Mouse (Mus musculus): Measurements from ENCODE around the gene Bzw1. TPM values are rescaled to one million over a fixed set of nuclear protein-coding genes. Genes with fewer than 3 reads are reported as not detected.

Bzw1 gene
- polyA plus RNA-seq, 1 experiment from 2014 or later: 347 TPM

DNA sequence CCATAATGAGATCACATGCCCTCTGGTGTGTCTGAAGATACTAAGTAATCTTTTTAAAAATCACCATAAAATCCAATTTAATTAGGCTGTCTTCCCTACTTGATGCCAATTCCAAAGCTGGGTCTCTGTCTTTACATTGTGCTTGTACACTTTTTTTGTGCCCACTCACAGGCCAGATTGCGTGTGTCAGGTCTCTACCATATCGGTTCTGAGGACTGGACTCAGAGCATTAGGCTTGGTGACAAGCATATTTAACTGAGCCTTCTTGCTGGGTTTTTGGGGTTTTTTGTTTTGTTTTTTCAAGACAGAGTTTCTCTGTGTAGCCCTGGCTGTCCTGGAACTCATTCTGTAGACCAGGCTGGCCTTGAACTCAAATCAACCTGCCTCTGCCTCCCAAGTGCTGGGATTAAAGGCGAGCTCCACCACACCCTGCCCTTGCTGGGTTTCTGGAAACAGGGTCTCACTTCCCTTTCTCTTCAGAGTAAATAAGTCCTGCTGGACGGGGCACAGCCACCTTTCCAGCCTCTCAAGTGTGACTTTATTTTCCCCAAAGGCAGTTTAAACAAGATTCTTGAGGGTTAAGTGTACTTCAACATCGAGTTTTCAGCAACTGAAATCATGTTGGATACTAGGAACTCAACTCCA is 17.0 kb downstream of the Bzw1 start:
- no peaks in the 10 kb centered on the region for H3K27me3 ChIP-seq (replicated peaks; ENCODE audit: control insufficient read depth, insufficient read depth, low read length)
- no peak overlapping the region for H3K27ac ChIP-seq (replicated peaks; ENCODE audit: low read depth, low read length)
- H3K36me3 ChIP-seq (ENCODE audit: control insufficient read depth, insufficient read depth, low read length): peaks cover 76% of the 10 kb centered on the region
- H3K4me1 ChIP-seq (ENCODE audit: control insufficient read depth, insufficient read depth, low read length): no peaks in the 10 kb centered on the region
- no peak overlapping the region for H3K4me3 ChIP-seq (ENCODE audit: low read depth, low read length)
- no peak overlapping the region for H3K9ac ChIP-seq (ENCODE audit: low read depth, low read length)
- no peaks in the 10 kb centered on the region for H3K9me3 ChIP-seq (ENCODE audit: control insufficient read depth, low read length)
- ATAC-seq (ENCODE audit: low read depth) (no peak), DNase-seq (ENCODE audit: low spot score) (no peak)
- H3K4me2 ChIP-seq (ENCODE audit: low read depth, low read length): no peak overlapping the region
- 78% methylated on average over 5 of the region's 5 CpGs for WGBS

DNA sequence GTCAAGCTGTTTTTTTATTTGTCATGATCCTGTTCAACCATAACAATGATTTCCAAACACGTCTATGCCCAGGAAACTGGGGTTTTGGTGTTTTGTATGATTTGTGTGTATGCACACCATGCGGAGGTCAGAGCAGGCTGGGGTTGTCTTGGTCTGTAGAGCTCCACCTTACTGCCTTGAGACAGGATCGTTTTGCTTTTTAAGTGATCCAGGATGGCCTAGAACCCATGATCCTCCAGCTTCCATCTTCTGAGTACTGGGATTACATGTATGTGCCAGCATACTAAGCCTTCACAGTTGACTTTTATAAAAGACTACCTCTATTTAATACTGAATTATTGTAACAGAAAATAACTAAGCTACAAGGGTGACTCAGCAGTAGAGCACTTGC is 17.5 kb downstream of the Bzw1 start:
- DNase-seq (ENCODE audit: low spot score) (no peak), ATAC-seq (ENCODE audit: low read depth) (no peak)
- no peaks in the 10 kb centered on the region for H3K9me3 ChIP-seq (ENCODE audit: control insufficient read depth, low read length)
- H3K4me1 ChIP-seq (ENCODE audit: control insufficient read depth, insufficient read depth, low read length): no peaks in the 10 kb centered on the region
- no peak overlapping the region for H3K4me2 ChIP-seq (ENCODE audit: low read depth, low read length)
- no peaks in the 10 kb centered on the region for H3K27me3 ChIP-seq (replicated peaks; ENCODE audit: control insufficient read depth, insufficient read depth, low read length)
- 78% methylated on average over 3 of the region's 3 CpGs for WGBS
- H3K36me3 ChIP-seq (ENCODE audit: control insufficient read depth, insufficient read depth, low read length): peaks cover 77% of the 10 kb centered on the region
- no peak overlapping the region for H3K4me3 ChIP-seq (ENCODE audit: low read depth, low read length)
- H3K27ac ChIP-seq (replicated peaks; ENCODE audit: low read depth, low read length): no peak overlapping the region
- H3K9ac ChIP-seq (ENCODE audit: low read depth, low read length): no peak overlapping the region

DNA sequence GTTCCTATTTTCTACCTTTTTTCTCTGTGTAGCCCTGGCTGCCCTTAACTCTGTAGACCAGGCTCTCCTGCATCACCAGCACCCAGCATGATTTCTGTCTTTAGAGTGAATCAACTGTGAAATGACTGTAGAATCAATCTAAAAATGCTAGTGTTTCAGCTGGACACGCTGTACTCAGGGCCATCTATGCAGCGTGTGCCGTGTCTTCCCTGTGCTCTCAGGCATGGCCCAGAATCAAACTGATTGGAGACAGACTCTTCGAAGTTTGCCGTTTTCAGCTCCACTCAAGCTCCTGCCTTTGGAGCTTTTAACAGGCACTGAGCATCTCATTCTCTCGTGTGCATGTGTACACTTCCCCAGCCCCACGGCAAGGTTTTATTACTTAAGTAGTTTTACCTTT is 18.1 kb downstream of the Bzw1 start:
- H3K9me3 ChIP-seq (ENCODE audit: control insufficient read depth, low read length): no peaks in the 10 kb centered on the region
- H3K9ac ChIP-seq (ENCODE audit: low read depth, low read length): no peak overlapping the region
- H3K4me2 ChIP-seq (ENCODE audit: low read depth, low read length): no peak overlapping the region
- H3K36me3 ChIP-seq (ENCODE audit: control insufficient read depth, insufficient read depth, low read length): peaks cover 79% of the 10 kb centered on the region
- no peak overlapping the region for H3K27ac ChIP-seq (replicated peaks; ENCODE audit: low read depth, low read length)
- WGBS: 85% methylated on average over 7 of the region's 7 CpGs
- ATAC-seq (ENCODE audit: low read depth) (no peak), DNase-seq (ENCODE audit: low spot score) (no peak)
- H3K27me3 ChIP-seq (replicated peaks; ENCODE audit: control insufficient read depth, insufficient read depth, low read length): no peaks in the 10 kb centered on the region
- no peaks in the 10 kb centered on the region for H3K4me1 ChIP-seq (ENCODE audit: control insufficient read depth, insufficient read depth, low read length)
- no peak overlapping the region for H3K4me3 ChIP-seq (ENCODE audit: low read depth, low read length)

DNA sequence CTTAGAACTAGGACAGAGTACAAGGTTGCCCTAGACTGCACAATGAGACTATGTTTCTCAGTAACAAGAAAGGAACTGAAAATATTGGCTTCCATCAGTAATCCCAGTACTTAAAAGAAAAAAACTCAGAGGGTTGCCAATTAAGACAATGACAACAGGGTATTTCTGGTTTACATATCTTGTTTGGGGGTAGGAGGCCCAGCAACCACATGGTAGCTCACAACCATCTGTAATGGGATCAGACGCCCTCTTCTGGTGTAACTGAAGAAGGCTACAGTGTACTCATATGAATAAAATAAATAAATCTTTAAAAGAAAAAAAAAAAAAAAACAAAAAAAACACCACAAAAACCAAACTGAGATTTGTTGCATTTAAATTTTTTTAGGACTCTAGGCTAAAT is 22.7 kb downstream of the Bzw1 start:
- Histone ChIP-seq H3K27ac (replicated peaks; ENCODE audit: low read depth, low read length) (no peak overlapping the region), H3K4me2 (ENCODE audit: low read depth, low read length) (no peak overlapping the region), H3K9me3 (ENCODE audit: control insufficient read depth, low read length) (no peaks in the 10 kb centered on the region), H3K36me3 (ENCODE audit: control insufficient read depth, insufficient read depth, low read length) (peaks cover 95% of the 10 kb centered on the region), H3K4me3 (ENCODE audit: low read depth, low read length) (no peak overlapping the region), H3K4me1 (ENCODE audit: control insufficient read depth, insufficient read depth, low read length) (peaks cover 3% of the 10 kb centered on the region; the same call in 1 of the 2 replicates), H3K9ac (ENCODE audit: low read depth, low read length) (no peak overlapping the region), H3K27me3 (replicated peaks; ENCODE audit: control insufficient read depth, insufficient read depth, low read length) (no peaks in the 10 kb centered on the region)
- ATAC-seq (ENCODE audit: low read depth) (no peak), DNase-seq (ENCODE audit: low spot score) (no peak)
- 15% methylated on average over 1 of the region's 1 CpGs for WGBS

DNA sequence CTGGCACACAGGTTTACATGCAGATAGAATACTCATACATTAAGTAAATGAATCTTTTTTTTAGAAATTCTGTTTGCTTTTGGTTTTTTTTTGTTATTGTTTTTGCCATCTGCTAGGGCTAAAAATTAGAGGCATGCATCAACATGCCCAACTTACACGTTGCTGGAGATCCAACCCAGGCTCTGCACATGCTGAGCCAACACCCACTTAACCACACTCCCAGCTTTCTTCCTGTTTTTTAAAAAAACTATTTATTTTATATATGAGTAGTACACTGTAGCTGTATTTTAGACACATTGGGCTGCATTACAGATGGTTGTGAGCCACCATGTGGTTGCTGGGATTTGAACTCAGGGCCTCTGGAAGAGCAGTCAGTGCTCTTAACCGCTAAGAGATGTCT is 23.4 kb downstream of the Bzw1 start:
- no peak overlapping the region for H3K4me2 ChIP-seq (ENCODE audit: low read depth, low read length)
- H3K4me3 ChIP-seq (ENCODE audit: low read depth, low read length): no peak overlapping the region
- no peak overlapping the region for H3K9ac ChIP-seq (ENCODE audit: low read depth, low read length)
- WGBS: 87% methylated on average over 2 of the region's 2 CpGs
- DNase-seq (ENCODE audit: low spot score) (no peak), ATAC-seq (ENCODE audit: low read depth) (no peak)
- H3K27ac ChIP-seq (replicated peaks; ENCODE audit: low read depth, low read length): no peak overlapping the region
- no peaks in the 10 kb centered on the region for H3K27me3 ChIP-seq (replicated peaks; ENCODE audit: control insufficient read depth, insufficient read depth, low read length)
- H3K4me1 ChIP-seq (ENCODE audit: control insufficient read depth, insufficient read depth, low read length): peaks cover 3% of the 10 kb centered on the region; the same call in 1 of the 2 replicates
- no peaks in the 10 kb centered on the region for H3K9me3 ChIP-seq (ENCODE audit: control insufficient read depth, low read length)
- peaks cover 92% of the 10 kb centered on the region for H3K36me3 ChIP-seq (ENCODE audit: control insufficient read depth, insufficient read depth, low read length)

DNA sequence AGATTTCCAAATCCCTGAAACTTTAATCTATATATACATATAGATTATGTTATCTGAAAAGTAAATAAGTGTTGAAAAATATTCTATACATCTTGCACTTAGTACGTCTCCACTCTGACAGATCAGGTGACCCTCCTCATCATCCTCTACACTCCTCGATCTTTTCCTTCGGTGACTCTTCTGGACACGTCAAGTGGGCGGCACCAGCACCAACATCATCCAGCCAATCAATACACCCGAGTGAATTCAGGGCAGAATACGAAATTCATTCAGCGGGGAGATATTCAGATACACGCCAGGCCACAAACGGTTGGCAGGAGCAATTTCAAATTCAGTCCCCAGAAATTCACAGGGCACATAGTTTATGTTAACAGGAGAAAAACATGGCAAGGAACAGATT is 27.3 kb downstream of the Bzw1 start:
- 87% methylated on average over 10 of the region's 10 CpGs for WGBS
- H3K9ac ChIP-seq (ENCODE audit: low read depth, low read length): no peak overlapping the region

DNA sequence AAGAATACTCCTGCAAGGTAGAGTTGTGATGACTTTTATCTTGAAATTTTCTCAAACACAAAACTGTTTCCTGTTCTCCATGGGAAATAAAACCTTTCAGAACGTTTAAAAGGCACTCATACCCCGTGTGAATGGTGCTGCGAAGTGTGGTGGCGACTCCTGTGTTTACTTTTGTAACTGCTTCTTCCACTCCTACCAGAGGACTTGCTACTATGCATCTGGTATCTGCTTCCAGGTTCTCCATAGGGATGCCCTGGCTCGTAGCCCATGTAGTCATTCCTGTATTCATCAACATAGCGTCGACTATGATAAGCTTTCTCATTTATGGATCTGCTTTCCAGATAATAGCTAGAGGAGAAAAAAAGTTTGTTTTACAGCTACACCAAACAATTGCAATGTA is 28.3 kb downstream of the Bzw1 start:
- ATAC-seq (ENCODE audit: low read depth) (no peak), DNase-seq (ENCODE audit: low spot score) (no peak)
- H3K4me3 ChIP-seq (ENCODE audit: low read depth, low read length): no peak overlapping the region
- H3K27me3 ChIP-seq (replicated peaks; ENCODE audit: control insufficient read depth, insufficient read depth, low read length): no peaks in the 10 kb centered on the region
- H3K9me3 ChIP-seq (ENCODE audit: control insufficient read depth, low read length): no peaks in the 10 kb centered on the region
- H3K4me1 ChIP-seq (ENCODE audit: control insufficient read depth, insufficient read depth, low read length): peaks cover 11% of the 10 kb centered on the region
- H3K9ac ChIP-seq (ENCODE audit: low read depth, low read length): no peak overlapping the region
- no peak overlapping the region for H3K27ac ChIP-seq (replicated peaks; ENCODE audit: low read depth, low read length)
- peak overlapping the region; percentile 85; the same call in 1 of the 2 replicates for H3K4me2 ChIP-seq (ENCODE audit: low read depth, low read length)
- 64% methylated on average over 7 of the region's 7 CpGs for WGBS
- H3K36me3 ChIP-seq (ENCODE audit: control insufficient read depth, insufficient read depth, low read length): peaks cover 52% of the 10 kb centered on the region

More for the DNA sequence above, 27.3 kb downstream of the Bzw1 start:
- DNase-seq (ENCODE audit: low spot score) (no peak), ATAC-seq (ENCODE audit: low read depth) (no peak)
- Histone ChIP-seq H3K27me3 (replicated peaks; ENCODE audit: control insufficient read depth, insufficient read depth, low read length) (no peaks in the 10 kb centered on the region), H3K4me3 (ENCODE audit: low read depth, low read length) (no peak overlapping the region), H3K36me3 (ENCODE audit: control insufficient read depth, insufficient read depth, low read length) (peaks cover 62% of the 10 kb centered on the region), H3K9me3 (ENCODE audit: control insufficient read depth, low read length) (no peaks in the 10 kb centered on the region), H3K4me1 (ENCODE audit: control insufficient read depth, insufficient read depth, low read length) (peaks cover 11% of the 10 kb centered on the region), H3K27ac (replicated peaks; ENCODE audit: low read depth, low read length) (no peak overlapping the region), H3K4me2 (ENCODE audit: low read depth, low read length) (no peak overlapping the region)

DNA sequence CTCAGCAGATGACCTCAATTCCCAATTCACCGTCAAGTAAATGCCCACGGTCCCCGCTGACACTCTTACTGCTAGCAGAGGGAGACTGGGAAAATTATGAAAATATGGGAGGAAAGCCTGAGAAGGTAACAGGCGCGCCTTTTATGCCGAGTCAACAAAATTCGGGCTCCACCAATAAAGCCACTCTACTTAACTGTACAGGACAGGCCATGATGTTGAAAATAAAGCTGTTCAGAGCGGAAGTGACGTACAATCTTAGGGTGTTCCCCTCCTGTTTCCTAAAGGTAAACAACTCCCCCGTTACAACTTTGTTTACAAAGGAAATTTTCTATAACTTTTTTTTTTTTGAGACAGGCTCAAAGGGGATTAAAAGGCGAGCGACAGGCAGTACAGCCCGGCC is 30.2 kb downstream of the Bzw1 start:
- 0 out of 2 replicates have a peak, but pooled peaks have one; percentile 41 for ATAC-seq (ENCODE audit: low read depth)
- Histone ChIP-seq H3K9ac (ENCODE audit: low read depth, low read length) (peak overlapping the region; percentile 100), H3K4me3 (ENCODE audit: low read depth, low read length) (peak overlapping the region; percentile 99), H3K4me2 (ENCODE audit: low read depth, low read length) (peak overlapping the region; percentile 85), H3K36me3 (ENCODE audit: control insufficient read depth, insufficient read depth, low read length) (peaks cover 33% of the 10 kb centered on the region), H3K9me3 (ENCODE audit: control insufficient read depth, low read length) (no peaks in the 10 kb centered on the region), H3K27ac (replicated peaks; ENCODE audit: low read depth, low read length) (peak overlapping the region; percentile 100), H3K27me3 (replicated peaks; ENCODE audit: control insufficient read depth, insufficient read depth, low read length) (no peaks in the 10 kb centered on the region), H3K4me1 (ENCODE audit: control insufficient read depth, insufficient read depth, low read length) (peaks cover 11% of the 10 kb centered on the region)
- WGBS: 7% methylated on average over 13 of the region's 13 CpGs
- DNase-seq (ENCODE audit: low spot score): peak; percentile 88
